Mouse (Mus musculus): Measurements from ENCODE around the gene Ugt1a5. TPM values are rescaled to one million over a fixed set of nuclear protein-coding genes. Genes with fewer than 3 reads are reported as not detected.
A peak's percentile ranks its signal among the peaks of the same experiment; 100 is the strongest.

Ugt1a5 gene
- total and polyA plus RNA-seq, 2 experiments from 2014 or later = 0.26 TPM; not detected in 1

DNA sequence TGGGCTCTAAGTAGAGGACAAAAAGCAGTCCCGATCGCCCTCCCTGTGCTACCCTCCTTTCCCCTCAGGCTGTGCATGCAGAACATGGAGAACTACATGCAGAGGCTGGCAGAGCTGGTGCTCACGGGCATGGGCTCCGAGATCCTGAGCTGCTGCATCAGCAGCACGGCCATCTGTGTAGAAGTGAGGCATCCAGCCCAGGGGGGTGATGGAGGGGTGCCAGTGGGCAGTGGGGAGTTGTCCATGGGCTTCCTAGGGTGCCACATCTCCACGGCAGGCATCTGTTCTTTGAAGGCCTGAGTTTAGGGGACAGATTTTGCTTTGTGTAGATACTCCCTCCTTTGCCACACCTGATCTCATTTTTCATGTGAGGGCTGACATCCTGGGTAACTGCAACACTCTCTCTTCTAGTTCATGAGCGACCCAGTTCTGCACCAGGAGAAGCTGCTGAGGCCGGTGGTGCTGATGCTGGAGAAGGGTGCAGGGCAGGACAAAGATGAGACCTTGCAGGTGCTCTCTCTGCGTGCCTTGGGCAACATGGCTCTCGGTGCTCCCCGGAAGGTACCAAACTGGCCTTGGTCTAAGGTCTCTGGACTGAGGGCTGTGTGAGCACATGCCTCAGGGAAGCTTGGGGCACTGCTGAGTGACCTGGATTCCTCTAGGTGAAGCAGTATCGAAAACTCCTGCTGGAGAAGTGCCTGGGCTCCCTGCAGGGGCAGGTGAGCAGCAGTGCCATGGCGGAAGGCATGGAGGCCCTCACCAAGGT, 90.4 kb downstream of the Ugt1a5 start:
- no peaks in the 10 kb centered on the region for H3K27me3 ChIP-seq (ENCODE audit: insufficient read depth, low read length)
- DNase-seq (ENCODE audit: low spot score) (no peak), ATAC-seq (no peak)
- TF ChIP-seq CTCF (IDR thresholded peaks at IDR 0.05; ENCODE audit: low read depth) = no peak
- peaks cover 41% of the 10 kb centered on the region for H3K9me3 ChIP-seq (ENCODE audit: low read length)
- no peaks in the 10 kb centered on the region for H3K4me1 ChIP-seq (ENCODE audit: insufficient read depth, low read length)
- WGBS = 77% methylated on average over 13 of the region's 13 CpGs
- no peak overlapping the region for H3K4me3 ChIP-seq (ENCODE audit: low read length)
- H3K9ac ChIP-seq (replicated peaks; ENCODE audit: low read length) = no peak overlapping the region
- no peak overlapping the region for H3K27ac ChIP-seq
- H3K4me2 ChIP-seq (ENCODE audit: low read depth, low read length) = no peak overlapping the region
- H3K36me3 ChIP-seq (ENCODE audit: insufficient read depth, low read length) = peaks cover 7% of the 10 kb centered on the region; the same call in 1 of the 2 replicates

DNA sequence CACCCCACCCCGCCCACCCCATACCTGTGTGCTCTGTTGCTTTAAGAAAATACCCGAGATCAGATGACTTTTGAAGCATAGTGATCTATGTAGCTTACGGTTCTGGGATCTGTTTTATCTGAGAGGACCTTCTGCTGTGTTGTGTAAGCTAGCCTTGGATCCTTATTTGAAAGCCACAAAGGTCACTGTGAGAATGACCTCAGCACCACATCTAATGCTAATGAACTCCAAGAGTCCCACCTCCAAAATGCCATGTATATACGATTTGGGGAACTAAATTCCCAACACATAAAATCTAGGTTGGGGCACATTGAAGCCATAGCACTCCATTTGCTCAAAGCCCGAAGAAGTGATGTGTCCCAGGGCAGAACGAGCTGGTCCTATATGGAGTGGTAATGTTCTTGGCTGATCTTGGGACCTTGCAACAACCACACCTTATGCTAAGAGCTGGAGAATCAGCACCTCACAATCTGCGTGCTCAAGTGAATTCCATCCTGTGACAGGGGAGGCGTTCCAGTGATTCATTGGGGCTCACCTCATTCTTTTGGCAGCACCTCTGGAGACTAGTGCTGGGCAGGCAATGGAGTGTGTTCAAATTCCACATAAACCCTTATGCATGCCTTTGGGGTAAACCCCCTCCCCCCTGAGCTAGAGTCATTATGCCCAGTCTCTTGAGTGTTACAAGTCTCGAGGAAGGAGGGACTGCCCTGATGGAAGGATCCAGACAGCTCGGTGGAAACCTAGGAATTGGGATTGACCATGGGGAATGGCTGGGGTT, 91.3 kb downstream of the Ugt1a5 start:
- ATAC-seq = no peak
- TF ChIP-seq CTCF (IDR thresholded peaks at IDR 0.05; ENCODE audit: low read depth) = no peak
- H3K9me3 ChIP-seq (ENCODE audit: low read length) = peaks cover 39% of the 10 kb centered on the region

DNA sequence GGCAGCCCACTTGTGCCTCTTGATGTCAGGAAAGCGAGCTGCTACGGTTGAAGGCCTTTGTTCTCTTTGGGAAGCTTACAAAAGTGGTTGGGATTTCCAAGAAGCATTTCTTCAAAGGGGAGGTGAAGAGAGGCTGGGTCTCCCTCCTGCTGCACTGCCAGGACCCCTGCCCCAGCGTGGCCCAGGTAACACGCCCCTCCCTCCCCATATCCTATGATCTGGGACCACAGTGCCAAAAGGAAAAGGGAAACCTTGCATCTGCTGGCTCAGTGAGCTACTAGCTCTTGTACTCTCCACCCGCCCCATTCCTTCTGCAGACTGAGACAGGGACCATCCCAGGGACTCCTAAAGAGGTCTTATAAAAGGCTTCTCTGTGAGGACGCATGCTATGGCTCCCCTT, 91.9 kb downstream of the Ugt1a5 start:
- Histone ChIP-seq H3K4me3 (ENCODE audit: low read length) (no peak overlapping the region), H3K9ac (replicated peaks; ENCODE audit: low read length) (no peak overlapping the region), H3K27me3 (ENCODE audit: insufficient read depth, low read length) (no peaks in the 10 kb centered on the region), H3K36me3 (ENCODE audit: insufficient read depth, low read length) (peaks cover 20% of the 10 kb centered on the region; the same call in 1 of the 2 replicates), H3K4me1 (ENCODE audit: insufficient read depth, low read length) (no peaks in the 10 kb centered on the region), H3K27ac (no peak overlapping the region), H3K9me3 (ENCODE audit: low read length) (peaks cover 32% of the 10 kb centered on the region), H3K4me2 (ENCODE audit: low read depth, low read length) (no peak overlapping the region)
- ATAC-seq (no peak), DNase-seq (ENCODE audit: low spot score) (no peak)
- WGBS = 82% methylated on average over 6 of the region's 6 CpGs
- no peak for TF ChIP-seq CTCF (IDR thresholded peaks at IDR 0.05; ENCODE audit: low read depth)

More for the DNA sequence above, 91.3 kb downstream of the Ugt1a5 start:
- no peak for DNase-seq (ENCODE audit: low spot score)
- no peak overlapping the region for H3K4me3 ChIP-seq (ENCODE audit: low read length)
- no peaks in the 10 kb centered on the region for H3K27me3 ChIP-seq (ENCODE audit: insufficient read depth, low read length)
- H3K36me3 ChIP-seq (ENCODE audit: insufficient read depth, low read length) = peaks cover 16% of the 10 kb centered on the region; the same call in 1 of the 2 replicates
- no peak overlapping the region for H3K9ac ChIP-seq (replicated peaks; ENCODE audit: low read length)
- WGBS = 80% methylated on average over 10 of the region's 10 CpGs
- no peaks in the 10 kb centered on the region for H3K4me1 ChIP-seq (ENCODE audit: insufficient read depth, low read length)
- no peak overlapping the region for H3K27ac ChIP-seq
- H3K4me2 ChIP-seq (ENCODE audit: low read depth, low read length) = no peak overlapping the region

DNA sequence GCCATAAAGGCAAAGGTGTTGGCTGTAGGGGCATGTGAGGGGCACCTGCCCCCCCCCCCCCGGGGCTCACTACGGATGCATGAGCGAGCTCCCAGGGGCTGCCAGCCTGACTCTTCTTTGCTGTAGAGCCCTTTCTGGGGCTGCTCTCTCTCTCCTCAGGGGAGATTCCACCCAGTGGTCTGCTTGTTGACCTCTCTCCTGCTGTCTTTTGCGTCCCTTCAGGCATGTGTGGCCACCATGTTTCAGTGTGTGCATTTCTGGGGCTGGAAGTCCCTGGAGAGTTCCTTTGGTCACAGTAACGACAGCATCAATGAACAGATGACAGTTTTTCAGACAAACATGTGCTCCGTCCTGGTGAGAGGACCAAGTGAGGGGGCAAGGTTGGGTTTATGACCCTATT, 92.5 kb downstream of the Ugt1a5 start:
- H3K27me3 ChIP-seq (ENCODE audit: insufficient read depth, low read length) = no peaks in the 10 kb centered on the region
- H3K36me3 ChIP-seq (ENCODE audit: insufficient read depth, low read length) = peaks cover 27% of the 10 kb centered on the region
- no peaks in the 10 kb centered on the region for H3K4me1 ChIP-seq (ENCODE audit: insufficient read depth, low read length)
- no peak overlapping the region for H3K4me3 ChIP-seq (ENCODE audit: low read length)
- DNase-seq (ENCODE audit: low spot score) (no peak), ATAC-seq (no peak)
- no peak for TF ChIP-seq CTCF (IDR thresholded peaks at IDR 0.05; ENCODE audit: low read depth)
- no peak overlapping the region for H3K9ac ChIP-seq (replicated peaks; ENCODE audit: low read length)
- peaks cover 30% of the 10 kb centered on the region; the same call in 1 of the 2 replicates for H3K9me3 ChIP-seq (ENCODE audit: low read length)
- H3K4me2 ChIP-seq (ENCODE audit: low read depth, low read length) = no peak overlapping the region
- no peak overlapping the region for H3K27ac ChIP-seq
- 67% methylated on average over 6 of the region's 6 CpGs for WGBS

DNA sequence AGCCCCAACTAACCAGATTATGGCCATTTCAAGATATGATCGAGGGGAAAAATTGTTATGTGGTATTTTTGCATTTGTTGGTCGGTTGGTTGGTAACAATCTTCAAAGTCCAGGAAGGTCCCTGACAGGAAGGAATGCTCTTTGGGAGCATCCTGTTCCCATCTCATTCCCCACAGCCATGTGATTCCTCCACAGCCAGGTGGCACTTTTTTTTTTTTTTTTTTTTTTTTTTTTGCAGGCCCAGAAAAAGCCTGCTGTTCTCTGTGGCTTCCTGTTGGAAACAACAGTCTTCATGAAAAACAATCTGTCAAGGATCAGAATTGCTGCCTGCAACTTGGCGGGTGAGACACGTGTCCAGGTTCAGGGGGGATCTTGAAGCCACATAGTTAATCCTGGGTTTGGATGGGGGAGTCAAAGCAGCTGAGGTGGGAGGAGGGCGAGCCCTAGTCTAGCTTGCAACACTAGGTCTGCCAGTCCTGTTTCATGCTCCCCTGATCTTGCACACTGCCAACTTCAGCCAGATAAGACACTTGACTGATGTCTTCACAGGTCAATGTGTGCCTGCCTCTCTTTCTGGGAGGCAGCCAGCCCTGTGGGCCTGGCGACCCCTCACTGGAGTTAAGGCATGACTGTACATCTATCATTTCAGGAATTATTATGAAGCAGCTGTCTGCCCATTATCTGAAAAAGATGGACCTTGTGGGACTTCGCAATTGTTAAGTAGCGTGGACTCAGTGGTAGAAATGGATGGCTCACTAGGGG, 93.2 kb downstream of the Ugt1a5 start:
- Histone ChIP-seq H3K27ac (peak overlapping the region; percentile 3), H3K36me3 (ENCODE audit: insufficient read depth, low read length) (peaks cover 34% of the 10 kb centered on the region), H3K9me3 (ENCODE audit: low read length) (peaks cover 30% of the 10 kb centered on the region; the same call in 1 of the 2 replicates), H3K4me1 (ENCODE audit: insufficient read depth, low read length) (no peaks in the 10 kb centered on the region), H3K4me2 (ENCODE audit: low read depth, low read length) (no peak overlapping the region), H3K27me3 (ENCODE audit: insufficient read depth, low read length) (no peaks in the 10 kb centered on the region), H3K9ac (replicated peaks; ENCODE audit: low read length) (no peak overlapping the region), H3K4me3 (ENCODE audit: low read length) (no peak overlapping the region)
- no peak for TF ChIP-seq CTCF (IDR thresholded peaks at IDR 0.05; ENCODE audit: low read depth)
- ATAC-seq = peak; percentile 24
- DNase-seq (ENCODE audit: low spot score) = peak; percentile 81
- 71% methylated on average over 8 of the region's 8 CpGs for WGBS

DNA sequence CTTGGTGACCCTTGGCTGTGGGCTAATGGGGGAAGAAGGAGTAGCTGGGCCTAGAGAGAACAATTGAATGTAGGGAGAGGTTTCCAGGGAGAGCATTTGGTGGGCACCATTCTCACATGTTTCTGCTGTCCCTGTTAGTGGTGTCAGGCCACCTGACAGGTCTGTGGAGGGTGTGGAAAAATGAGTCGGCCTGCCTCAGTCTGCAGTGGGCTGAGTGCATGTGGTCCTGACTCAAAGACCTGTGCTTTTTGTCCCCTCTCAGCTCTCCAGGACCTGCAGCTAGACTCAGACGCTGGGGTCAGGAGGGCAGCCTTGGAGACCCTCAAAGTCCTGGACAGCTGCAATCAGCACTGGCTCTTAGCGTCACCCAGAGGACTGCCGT, 93.8 kb downstream of the Ugt1a5 start:
- Histone ChIP-seq H3K9ac (replicated peaks; ENCODE audit: low read length) (no peak overlapping the region), H3K9me3 (ENCODE audit: low read length) (peaks cover 27% of the 10 kb centered on the region; the same call in 1 of the 2 replicates), H3K27me3 (ENCODE audit: insufficient read depth, low read length) (no peaks in the 10 kb centered on the region), H3K27ac (no peak overlapping the region; the same call in 1 of the 2 replicates), H3K36me3 (ENCODE audit: insufficient read depth, low read length) (peaks cover 40% of the 10 kb centered on the region), H3K4me1 (ENCODE audit: insufficient read depth, low read length) (no peaks in the 10 kb centered on the region), H3K4me2 (ENCODE audit: low read depth, low read length) (no peak overlapping the region), H3K4me3 (ENCODE audit: low read length) (no peak overlapping the region)
- TF ChIP-seq CTCF (IDR thresholded peaks at IDR 0.05; ENCODE audit: low read depth) = no peak
- WGBS = 78% methylated on average over 4 of the region's 4 CpGs
- DNase-seq (ENCODE audit: low spot score) (no peak), ATAC-seq (peak; percentile 1)
